Mouse (Mus musculus): ENCODE data around the gene Mbnl2. TPM values are rescaled to one million over a fixed set of nuclear protein-coding genes. Genes with fewer than 3 reads are reported as not detected.
A peak's percentile ranks its signal among the peaks of the same experiment; 100 is the strongest.

The Mbnl2 gene
- polyA plus RNA-seq, 1 experiment from 2014 or later = 20.0 TPM

- no peak overlapping the region for H3K4me3 ChIP-seq
- no peaks in the 10 kb centered on the region for H3K4me1 ChIP-seq
- H3K9ac ChIP-seq = no peak overlapping the region
- H3K27me3 ChIP-seq (replicated peaks) = no peaks in the 10 kb centered on the region
- H3K9me3 ChIP-seq = no peaks in the 10 kb centered on the region
- WGBS = 93% methylated on average over 19 of the region's 19 CpGs
- H3K36me3 ChIP-seq (replicated peaks) = no peaks in the 10 kb centered on the region
- no peak overlapping the region for H3K27ac ChIP-seq
- no peak overlapping the region for H3K4me2 ChIP-seq
- ATAC-seq (replicated peaks) = no peak
Observed at GRCm38 (mm10) chr14:120324883-120325480, 49.5 kb downstream of the Mbnl2 start.

GRCm38 (mm10) chr14:120325673-120326072, 50.2 kb downstream of the Mbnl2 start:
- WGBS = 89% methylated on average over 5 of the region's 5 CpGs
- no peak overlapping the region for H3K4me2 ChIP-seq

GRCm38 (mm10) chr14:120330454-120330853, 55.0 kb downstream of the Mbnl2 start:
- WGBS = 64% methylated on average over 12 of the region's 12 CpGs
- Histone ChIP-seq H3K9me3 (no peaks in the 10 kb centered on the region), H3K4me1 (no peaks in the 10 kb centered on the region), H3K4me2 (no peak overlapping the region), H3K4me3 (no peak overlapping the region), H3K27ac (no peak overlapping the region), H3K9ac (no peak overlapping the region), H3K27me3 (replicated peaks) (no peaks in the 10 kb centered on the region), H3K36me3 (replicated peaks) (no peaks in the 10 kb centered on the region)
- ATAC-seq (replicated peaks) = no peak

More at GRCm38 (mm10) chr14:120325673-120326072, 50.2 kb downstream of the Mbnl2 start:
- Histone ChIP-seq H3K27ac (no peak overlapping the region), H3K4me3 (no peak overlapping the region), H3K9ac (no peak overlapping the region), H3K9me3 (no peaks in the 10 kb centered on the region), H3K27me3 (replicated peaks) (no peaks in the 10 kb centered on the region), H3K4me1 (no peaks in the 10 kb centered on the region), H3K36me3 (replicated peaks) (no peaks in the 10 kb centered on the region)
- ATAC-seq (replicated peaks) = no peak

- H3K9me3 ChIP-seq = no peaks in the 10 kb centered on the region
- no peak overlapping the region for H3K27ac ChIP-seq
- WGBS = 84% methylated on average over 13 of the region's 13 CpGs
- no peaks in the 10 kb centered on the region for H3K27me3 ChIP-seq (replicated peaks)
- H3K36me3 ChIP-seq (replicated peaks) = no peaks in the 10 kb centered on the region
- ATAC-seq (replicated peaks) = no peak
- H3K4me1 ChIP-seq = no peaks in the 10 kb centered on the region
- no peak overlapping the region for H3K4me3 ChIP-seq
- no peak overlapping the region for H3K4me2 ChIP-seq
- H3K9ac ChIP-seq = no peak overlapping the region
Observed at GRCm38 (mm10) chr14:120330881-120331514, 55.5 kb downstream of the Mbnl2 start.

GRCm38 (mm10) chr14:120333465-120334243, 58.2 kb downstream of the Mbnl2 start:
- Histone ChIP-seq H3K9ac (no peak overlapping the region), H3K36me3 (replicated peaks) (no peaks in the 10 kb centered on the region), H3K9me3 (no peaks in the 10 kb centered on the region), H3K27ac (no peak overlapping the region), H3K27me3 (replicated peaks) (no peaks in the 10 kb centered on the region), H3K4me2 (no peak overlapping the region), H3K4me1 (peaks cover 16% of the 10 kb centered on the region; the same call in 1 of the 2 replicates), H3K4me3 (no peak overlapping the region)
- WGBS = 85% methylated on average over 15 of the region's 15 CpGs
- no peak for ATAC-seq (replicated peaks)

GRCm38 (mm10) chr14:120335366-120335765, 59.9 kb downstream of the Mbnl2 start:
- Histone ChIP-seq H3K27me3 (replicated peaks) (no peaks in the 10 kb centered on the region), H3K9ac (no peak overlapping the region), H3K9me3 (no peaks in the 10 kb centered on the region), H3K27ac (no peak overlapping the region), H3K36me3 (replicated peaks) (no peaks in the 10 kb centered on the region), H3K4me2 (no peak overlapping the region), H3K4me1 (peaks cover 16% of the 10 kb centered on the region; the same call in 1 of the 2 replicates), H3K4me3 (no peak overlapping the region)
- ATAC-seq (replicated peaks) = no peak
- 81% methylated on average over 9 of the region's 9 CpGs for WGBS

GRCm38 (mm10) chr14:120335871-120336270, 60.4 kb downstream of the Mbnl2 start:
- H3K4me3 ChIP-seq = no peak overlapping the region
- ATAC-seq (replicated peaks) = no peak
- no peaks in the 10 kb centered on the region for H3K27me3 ChIP-seq (replicated peaks)
- 68% methylated on average over 6 of the region's 6 CpGs for WGBS
- peaks cover 16% of the 10 kb centered on the region; the same call in 1 of the 2 replicates for H3K4me1 ChIP-seq
- H3K9ac ChIP-seq = no peak overlapping the region
- H3K4me2 ChIP-seq = no peak overlapping the region
- no peaks in the 10 kb centered on the region for H3K36me3 ChIP-seq (replicated peaks)
- no peaks in the 10 kb centered on the region for H3K9me3 ChIP-seq
- H3K27ac ChIP-seq = no peak overlapping the region

GRCm38 (mm10) chr14:120336380-120336779, 60.9 kb downstream of the Mbnl2 start:
- Histone ChIP-seq H3K27me3 (replicated peaks) (no peaks in the 10 kb centered on the region), H3K4me3 (no peak overlapping the region), H3K9ac (no peak overlapping the region), H3K4me1 (peaks cover 16% of the 10 kb centered on the region; the same call in 1 of the 2 replicates), H3K4me2 (no peak overlapping the region), H3K36me3 (replicated peaks) (no peaks in the 10 kb centered on the region), H3K27ac (no peak overlapping the region), H3K9me3 (no peaks in the 10 kb centered on the region)
- WGBS = 45% methylated on average over 7 of the region's 7 CpGs
- ATAC-seq (replicated peaks) = 0 out of 2 replicates have a peak, but pooled peaks have one; percentile 45

- no peaks in the 10 kb centered on the region for H3K36me3 ChIP-seq (replicated peaks)
- no peak for ATAC-seq (replicated peaks)
- H3K27me3 ChIP-seq (replicated peaks) = no peaks in the 10 kb centered on the region
- H3K9me3 ChIP-seq = no peaks in the 10 kb centered on the region
- no peak overlapping the region for H3K27ac ChIP-seq
- no peak overlapping the region for H3K4me3 ChIP-seq
- 56% methylated on average over 8 of the region's 8 CpGs for WGBS
- no peak overlapping the region for H3K4me2 ChIP-seq
- H3K9ac ChIP-seq = no peak overlapping the region
- H3K4me1 ChIP-seq = peaks cover 16% of the 10 kb centered on the region; the same call in 1 of the 2 replicates
Observed at GRCm38 (mm10) chr14:120336841-120337240, 61.4 kb downstream of the Mbnl2 start.

- Histone ChIP-seq H3K4me3 (no peak overlapping the region), H3K9me3 (no peaks in the 10 kb centered on the region), H3K27ac (no peak overlapping the region), H3K27me3 (replicated peaks) (no peaks in the 10 kb centered on the region), H3K36me3 (replicated peaks) (no peaks in the 10 kb centered on the region), H3K9ac (no peak overlapping the region), H3K4me2 (no peak overlapping the region), H3K4me1 (peaks cover 16% of the 10 kb centered on the region; the same call in 1 of the 2 replicates)
- WGBS = 53% methylated on average over 7 of the region's 7 CpGs
- no peak for ATAC-seq (replicated peaks)
Observed at GRCm38 (mm10) chr14:120337731-120338462, 62.4 kb downstream of the Mbnl2 start.

- 81% methylated on average over 3 of the region's 3 CpGs for WGBS
- no peak for ATAC-seq (replicated peaks)
Observed at GRCm38 (mm10) chr14:120338706-120339105, 63.2 kb downstream of the Mbnl2 start.

GRCm38 (mm10) chr14:120341912-120342311, 66.4 kb downstream of the Mbnl2 start:
- no peak overlapping the region for H3K9ac ChIP-seq
- no peak overlapping the region for H3K4me3 ChIP-seq
- no peaks in the 10 kb centered on the region for H3K9me3 ChIP-seq
- no peak overlapping the region for H3K27ac ChIP-seq
- H3K4me2 ChIP-seq = no peak overlapping the region
- H3K36me3 ChIP-seq (replicated peaks) = no peaks in the 10 kb centered on the region
- peaks cover 9% of the 10 kb centered on the region; the same call in 1 of the 2 replicates for H3K4me1 ChIP-seq
- no peak for ATAC-seq (replicated peaks)
- 92% methylated on average over 6 of the region's 6 CpGs for WGBS
- H3K27me3 ChIP-seq (replicated peaks) = no peaks in the 10 kb centered on the region

More at GRCm38 (mm10) chr14:120338706-120339105, 63.2 kb downstream of the Mbnl2 start:
- Histone ChIP-seq H3K4me2 (no peak overlapping the region), H3K27ac (no peak overlapping the region), H3K27me3 (replicated peaks) (no peaks in the 10 kb centered on the region), H3K4me3 (no peak overlapping the region), H3K9me3 (no peaks in the 10 kb centered on the region), H3K36me3 (replicated peaks) (no peaks in the 10 kb centered on the region), H3K4me1 (peaks cover 16% of the 10 kb centered on the region; the same call in 1 of the 2 replicates), H3K9ac (no peak overlapping the region)

All from midbrain, embryonic 15.5 days (tissue).